Mouse (Mus musculus) olfactory bulb, adult 2 months (tissue): ENCODE measurements around the gene Cideb.

ENCODE experiments used
- CTCF ChIP-seq: fragments of 200-500 bp; IDR thresholded peaks from 2 replicates; pipeline ENCODE4 v1.5.1; 2012; ENCODE audit warnings: low read depth, mild to moderate bottlenecking, low read length, moderate library complexity; ENCODE audit not compliant: insufficient read depth
- POLR2A ChIP-seq: fragments of 200-500 bp; IDR thresholded peaks from 2 replicates; pipeline ENCODE4 v1.6.1; 2012; ENCODE audit warnings: mild to moderate bottlenecking, low read depth, low read length, moderate library complexity; ENCODE audit not compliant: insufficient read depth

DNA sequence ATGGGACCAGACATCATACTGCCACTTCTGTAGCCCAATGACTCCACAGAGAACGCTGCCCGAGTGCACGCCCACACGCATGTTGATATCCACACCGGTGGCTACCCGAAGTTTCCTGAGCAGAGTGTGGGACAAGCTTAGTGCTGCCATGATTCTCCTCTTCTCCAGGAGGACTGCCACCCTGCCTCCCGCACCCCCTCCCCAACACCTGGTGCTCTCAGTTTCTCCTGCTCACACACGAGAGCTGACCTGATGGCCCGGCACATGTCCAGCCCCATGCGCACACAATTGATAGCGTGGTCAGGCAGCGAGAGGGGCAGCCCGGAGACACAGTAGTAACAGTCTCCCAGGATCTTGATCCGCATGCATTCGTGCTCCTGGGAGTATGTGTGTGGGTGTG is 20.4 kb upstream of the Cideb start:
- no peak for TF ChIP-seq CTCF
- TF ChIP-seq POLR2A = no peak
